Mouse (Mus musculus): ENCODE data around the gene Sdf4.

DNA sequence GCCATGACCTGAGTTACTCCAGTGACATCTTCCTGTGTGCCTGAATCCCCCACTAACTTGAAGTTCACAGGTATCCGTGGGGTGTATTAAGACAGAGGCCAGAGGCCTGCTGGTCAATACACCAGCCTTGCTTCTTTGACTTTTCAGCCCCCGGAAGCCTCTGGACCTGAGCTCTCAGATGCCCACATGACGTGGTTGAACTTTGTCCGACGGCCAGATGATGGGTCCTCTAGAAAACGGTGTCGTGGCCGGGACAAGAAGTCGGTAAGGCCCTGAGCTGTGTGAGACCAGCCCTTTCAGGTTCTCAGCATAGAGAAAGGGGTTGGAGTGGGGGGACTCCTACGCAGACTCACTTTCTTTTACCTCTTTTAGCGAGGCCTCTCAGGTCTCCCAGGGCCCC lies 28.3 kb upstream of the Sdf4 start:
- no peak for TF ChIP-seq CTCF (IDR thresholded peaks at IDR 0.05; ENCODE audit: insufficient read depth, low read length)
- no peak for TF ChIP-seq POLR2A (IDR thresholded peaks at IDR 0.05; ENCODE audit: borderline replicate concordance, extremely low read depth, low read depth, low read length)

All from lung, adult 2 months (tissue).